Mouse (Mus musculus) B cell, adult 2 months (primary cell): Measurements from ENCODE around the gene Dcaf4.

Source experiments
- DNase-seq, 2 experiments: peaks; one replicate each; pipeline ENCODE4 v3.0.0; 2022

The Dcaf4 gene

DNA sequence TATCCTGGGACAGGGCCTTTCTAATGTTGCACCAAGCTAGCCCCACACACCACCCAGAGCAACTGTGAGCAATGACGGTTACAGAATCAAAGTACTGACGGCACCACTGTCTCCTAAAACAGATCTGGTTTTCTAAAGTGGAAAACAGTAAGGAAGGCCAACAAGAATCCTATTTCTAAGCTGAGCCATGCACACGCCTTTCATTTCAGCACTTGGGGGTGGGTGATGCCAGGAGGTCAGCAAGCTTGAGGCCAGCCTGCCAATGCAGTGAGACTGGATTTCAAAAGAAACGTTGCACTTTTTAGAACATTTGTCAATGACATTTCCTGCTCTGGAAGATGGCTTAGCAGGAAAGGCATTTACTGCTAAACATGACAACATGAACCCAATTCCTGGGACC lies 33.5 kb downstream of the Dcaf4 start:
- no peak for DNase-seq

DNA sequence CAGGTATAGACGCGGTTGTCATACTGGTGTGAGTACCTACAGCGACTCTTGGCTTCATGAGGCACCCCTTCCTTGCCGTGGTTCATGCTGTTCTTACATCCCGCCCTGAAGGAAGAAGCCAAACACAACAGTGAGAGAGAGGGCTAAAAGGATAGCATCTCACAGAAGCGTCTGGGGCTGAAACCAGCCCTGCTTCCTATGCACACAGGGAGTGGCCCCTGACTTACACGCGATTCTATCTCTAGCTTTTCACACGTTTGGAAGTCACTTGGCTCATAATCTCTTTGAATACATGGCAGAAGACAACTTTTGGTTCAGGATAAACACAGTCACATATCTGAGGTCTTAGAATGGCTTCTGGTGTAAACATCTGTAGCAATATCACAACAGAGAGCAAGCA lies 35.3 kb downstream of the Dcaf4 start:
- no peak for DNase-seq

DNA sequence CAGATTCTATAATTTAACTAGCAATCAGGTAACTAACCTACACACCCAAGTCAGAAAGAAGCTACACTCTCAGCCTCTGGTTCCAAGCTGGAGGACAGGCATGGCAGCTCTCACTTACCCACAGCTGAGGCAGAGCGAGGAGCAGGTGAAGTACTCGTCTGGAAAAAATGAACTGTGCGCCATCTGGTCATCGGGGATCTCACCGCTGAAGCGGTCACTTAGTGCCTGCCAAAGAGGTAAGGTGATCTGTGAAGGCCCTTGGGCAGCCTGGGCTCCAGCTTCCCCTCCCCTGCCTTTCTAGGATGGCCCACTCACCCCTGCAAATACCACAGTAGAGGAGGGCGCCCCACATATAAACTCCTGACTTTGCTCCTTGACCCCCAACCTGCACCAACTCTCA lies 38.2 kb downstream of the Dcaf4 start:
- DNase-seq = no peak

DNA sequence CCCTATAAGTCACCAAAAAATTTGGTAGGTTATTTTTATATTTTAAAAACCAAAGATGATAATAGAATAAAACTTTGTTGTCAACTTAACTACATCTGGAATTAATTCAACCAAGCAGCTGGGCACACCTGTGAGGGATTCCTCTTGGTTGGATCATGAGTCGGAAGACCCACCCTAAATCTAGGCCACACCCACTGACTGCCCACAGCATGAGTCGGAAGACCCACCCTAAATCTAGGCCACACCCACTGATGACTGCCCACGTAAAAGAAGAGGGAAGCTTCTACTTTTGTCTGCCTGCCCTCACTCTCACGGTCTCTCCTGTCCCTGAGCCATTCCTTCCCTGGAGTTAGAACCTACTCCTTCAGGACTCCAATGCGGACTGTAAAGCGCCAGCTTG lies 39.9 kb downstream of the Dcaf4 start:
- DNase-seq = no peak

DNA sequence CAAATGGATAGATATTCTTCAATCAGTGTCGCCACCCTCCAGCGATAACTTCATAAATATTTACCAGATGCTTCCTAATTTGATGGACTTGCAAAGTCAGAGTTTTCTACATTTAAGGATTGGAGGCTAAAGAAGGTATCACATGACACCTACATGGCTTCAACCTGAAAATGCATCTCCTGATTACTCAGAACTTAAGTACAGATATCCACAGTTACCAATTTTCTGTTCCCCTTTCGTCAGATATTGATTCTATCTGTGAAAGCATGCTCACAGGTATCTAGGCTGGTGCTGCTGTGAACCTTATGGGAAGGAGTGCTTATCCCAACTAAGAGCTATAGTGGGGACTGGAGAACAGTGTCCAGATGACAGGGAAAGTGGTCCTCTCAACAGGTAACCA lies 42.3 kb downstream of the Dcaf4 start:
- no peak for DNase-seq

DNA sequence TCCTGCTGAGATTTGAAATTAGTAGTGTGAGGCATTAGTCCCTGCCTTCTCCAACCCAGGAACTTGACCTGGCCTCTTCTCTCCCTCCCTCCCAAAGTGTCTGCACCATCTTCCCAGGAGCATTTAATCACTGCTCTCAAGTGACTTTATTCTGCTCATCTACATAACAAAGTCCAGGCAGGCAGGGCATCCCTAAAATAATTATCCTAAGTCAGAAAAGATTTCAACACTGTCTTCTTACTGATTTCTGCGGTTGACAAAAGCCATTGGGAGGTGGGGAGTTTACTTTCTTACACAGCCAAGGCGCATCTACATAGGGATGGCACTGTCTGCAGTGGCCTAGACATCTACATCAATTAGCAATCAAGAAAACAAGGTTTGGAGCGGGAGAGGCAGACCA lies 49.6 kb downstream of the Dcaf4 start:
- no peak for DNase-seq

DNA sequence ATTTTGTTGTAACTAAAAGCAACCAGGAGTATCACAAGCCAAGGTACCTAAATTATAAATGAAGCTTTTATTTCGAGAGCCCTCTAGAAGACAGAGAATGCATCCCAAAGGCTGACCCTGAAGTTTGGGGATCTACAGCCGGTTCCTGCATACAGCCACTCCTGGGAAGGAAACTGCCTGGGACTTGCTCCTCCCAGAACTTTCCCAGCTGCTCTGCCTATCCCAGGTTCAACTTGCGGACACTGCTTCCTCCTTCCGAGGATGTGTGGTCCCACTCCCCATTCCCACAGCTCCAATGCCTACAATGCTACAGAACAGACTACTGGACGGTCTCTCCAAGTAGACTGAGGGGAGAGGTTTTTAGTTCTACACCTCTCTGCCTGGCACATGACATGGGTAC lies 52.5 kb downstream of the Dcaf4 start:
- no peak for DNase-seq

DNA sequence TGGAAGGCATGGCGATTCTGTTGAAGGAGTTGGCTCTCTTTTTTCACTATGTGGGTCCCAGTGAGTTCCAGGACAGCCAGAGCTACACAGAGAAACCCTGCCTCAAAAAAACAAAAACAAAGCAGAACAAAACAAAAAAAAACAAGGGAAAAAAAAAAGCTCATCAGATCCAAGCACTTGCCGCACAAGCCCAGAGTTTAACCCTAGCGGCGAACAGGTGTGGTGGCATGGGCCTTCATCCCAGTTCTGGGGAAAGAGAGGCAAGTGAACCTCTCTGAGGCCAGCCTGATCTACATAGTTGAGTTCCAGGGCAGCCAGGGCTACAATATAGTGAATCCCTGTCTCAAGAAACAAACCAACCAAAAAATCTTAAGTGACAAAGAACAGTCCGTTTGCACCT lies 57.2 kb downstream of the Dcaf4 start:
- no peak for DNase-seq

DNA sequence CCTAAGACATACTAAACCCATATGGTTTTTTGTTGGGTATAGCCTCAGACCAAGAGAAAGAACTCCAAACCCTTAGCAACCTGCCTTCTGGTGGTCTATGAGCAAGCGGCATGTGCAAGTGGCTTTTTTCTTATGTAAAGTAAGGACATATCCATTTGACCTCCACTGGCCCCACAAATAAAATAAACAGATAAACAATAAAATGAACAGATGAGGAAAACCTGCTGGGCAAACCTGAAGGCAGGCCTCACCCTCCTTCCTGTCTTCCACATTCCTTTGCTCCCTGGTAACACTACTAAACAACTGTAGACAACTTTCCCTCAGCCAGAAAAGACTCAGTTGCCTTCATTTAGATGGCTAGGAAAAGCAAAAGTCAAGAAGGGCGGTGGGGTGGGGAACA lies 58.1 kb downstream of the Dcaf4 start:
- no peak for DNase-seq

DNA sequence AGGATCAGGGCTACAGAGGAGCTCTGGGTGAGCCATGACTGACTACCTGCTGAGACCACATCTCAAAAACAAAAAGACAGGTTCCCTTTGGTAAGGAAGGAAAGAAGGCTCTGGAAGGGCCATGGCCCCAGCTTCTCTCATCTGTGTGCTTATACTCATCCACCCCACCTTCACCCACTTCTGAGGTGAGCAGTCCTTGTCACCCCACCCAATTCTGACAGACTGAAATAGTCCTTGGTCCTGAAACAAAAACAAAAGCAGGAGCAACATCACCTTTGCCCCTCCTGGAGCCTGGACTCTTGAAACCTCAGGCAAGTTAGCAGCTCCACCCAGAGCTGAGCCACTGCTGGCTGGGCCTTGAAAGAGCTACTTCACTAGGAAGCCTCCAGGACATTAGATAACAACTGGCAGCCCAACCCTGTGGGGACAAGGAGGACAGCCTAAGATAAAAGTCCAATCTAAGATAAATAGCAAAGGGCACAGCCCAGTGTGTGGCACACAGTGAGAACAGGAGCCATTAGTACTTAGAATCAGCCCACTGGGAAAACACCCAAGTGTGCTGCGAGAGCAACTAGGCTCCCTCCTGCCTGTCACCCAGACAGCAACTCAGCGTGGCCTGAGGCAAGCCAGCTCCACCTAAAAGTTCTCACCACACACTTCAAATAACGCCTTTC lies 58.8 kb downstream of the Dcaf4 start:
- DNase-seq = no peak

DNA sequence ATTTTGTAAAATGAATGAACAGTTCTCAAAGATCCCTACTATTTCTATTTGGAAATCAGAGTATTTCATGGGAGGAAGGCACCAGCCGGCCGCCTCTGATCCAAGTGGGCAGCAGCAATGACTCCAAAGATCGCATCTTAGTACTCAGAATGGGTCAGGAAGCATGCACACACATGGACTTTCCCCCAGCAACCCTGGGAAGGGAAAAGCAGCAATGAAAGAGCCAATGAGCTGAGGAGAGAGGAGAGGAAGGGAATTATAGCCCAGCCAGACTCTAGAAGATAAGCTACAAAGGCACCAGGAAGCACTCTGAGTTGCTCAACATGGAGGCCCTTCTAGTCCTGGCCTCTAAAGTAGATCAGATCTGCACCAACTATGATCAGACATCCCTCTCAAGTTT lies 60.0 kb downstream of the Dcaf4 start:
- no peak for DNase-seq

DNA sequence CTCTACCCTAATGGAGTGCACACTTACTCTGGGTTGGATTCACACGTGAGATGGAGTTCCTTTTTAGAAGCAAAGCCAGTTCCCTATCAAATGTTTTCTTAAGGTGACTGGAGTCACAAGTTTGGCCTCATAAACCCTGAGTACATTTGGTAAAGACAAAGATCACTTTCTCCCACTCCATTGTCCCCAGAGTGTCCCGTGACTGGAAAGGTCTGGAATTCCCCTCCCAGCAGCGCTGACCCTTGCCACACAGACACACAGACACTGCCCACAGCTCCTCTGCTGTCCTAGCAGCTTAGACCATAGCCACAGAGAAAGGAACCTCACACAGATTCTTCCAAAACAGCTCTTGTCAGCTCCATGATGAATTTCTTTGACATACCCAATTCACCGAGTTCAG lies 61.8 kb downstream of the Dcaf4 start:
- no peak for DNase-seq

DNA sequence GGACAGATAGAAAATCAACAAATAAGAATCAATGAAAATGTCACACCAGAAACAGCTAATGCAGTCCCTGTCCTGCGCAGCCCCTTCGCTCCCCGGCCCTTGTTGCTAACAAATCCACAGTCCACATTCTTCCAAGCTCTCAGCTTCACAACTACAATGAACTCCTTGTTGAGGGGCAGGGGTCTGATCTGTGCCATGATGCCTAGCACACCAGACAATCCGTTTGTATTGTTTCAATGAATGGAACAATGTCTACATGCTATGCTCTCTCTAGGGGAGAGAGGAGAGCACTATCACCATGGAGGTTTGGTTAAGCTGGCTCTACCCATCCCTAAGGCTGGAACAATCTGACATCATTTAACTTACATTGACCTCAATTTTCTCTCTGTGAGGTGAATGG lies 62.5 kb downstream of the Dcaf4 start:
- DNase-seq = no peak

DNA sequence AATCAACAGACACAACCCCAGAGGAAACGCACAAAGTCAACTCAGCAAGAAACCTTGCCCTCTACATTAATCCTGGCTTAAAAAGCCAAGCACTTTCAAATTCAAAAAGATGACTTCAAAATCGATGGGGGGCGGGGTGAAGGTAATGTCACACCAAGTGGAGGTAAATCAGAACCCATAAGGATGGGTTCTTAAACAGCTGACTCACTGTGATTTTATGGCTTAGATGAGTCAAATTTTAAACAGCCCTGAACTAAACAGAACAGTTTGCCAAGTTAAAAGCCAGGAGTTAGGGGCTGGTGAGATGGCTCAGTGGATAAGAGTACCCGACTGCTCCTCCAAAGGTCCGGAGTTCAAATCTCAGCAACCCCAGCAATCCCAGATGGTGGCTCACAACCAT lies 66.4 kb downstream of the Dcaf4 start:
- no peak for DNase-seq
